Mouse (Mus musculus): ENCODE data around the gene Dnajb11.

- TF ChIP-seq POLR2A (IDR thresholded peaks at IDR 0.05; ENCODE audit: control insufficient read depth, extremely low read depth, insufficient read depth, low read length, poor library complexity) (no peak), CTCF (IDR thresholded peaks at IDR 0.05; ENCODE audit: borderline replicate concordance, control insufficient read depth, extremely low read depth, insufficient read depth, low read length, poor library complexity) (no peak)
Measured at GRCm38 (mm10) chr16:22888835-22889234, 31.2 kb downstream of the Dnajb11 start.

Measured in thymus, adult 2 months (tissue).